Mouse (Mus musculus): ENCODE measurements around the gene Slc24a4. TPM values are rescaled to one million over a fixed set of nuclear protein-coding genes. Genes with fewer than 3 reads are reported as not detected.

Gene Slc24a4
- polyA plus RNA-seq, 1 experiment from 2014 or later: 1.2 TPM

GRCm38 (mm10) chr12:102296361-102296760, 167.8 kb downstream of the Slc24a4 start:
- Histone ChIP-seq H3K27me3 (no peaks in the 10 kb centered on the region), H3K4me3 (replicated peaks) (no peak overlapping the region), H3K9me3 (replicated peaks) (no peaks in the 10 kb centered on the region), H3K9ac (no peak overlapping the region), H3K4me2 (replicated peaks) (no peak overlapping the region), H3K4me1 (peaks cover 18% of the 10 kb centered on the region), H3K36me3 (no peaks in the 10 kb centered on the region), H3K27ac (replicated peaks) (no peak overlapping the region)
- ATAC-seq (ENCODE audit: insufficient number of reproducible peaks, low FRiP score, low TSS enrichment, low read depth): no peak
- WGBS: 86% methylated on average over 1 of the region's 1 CpGs

DNA sequence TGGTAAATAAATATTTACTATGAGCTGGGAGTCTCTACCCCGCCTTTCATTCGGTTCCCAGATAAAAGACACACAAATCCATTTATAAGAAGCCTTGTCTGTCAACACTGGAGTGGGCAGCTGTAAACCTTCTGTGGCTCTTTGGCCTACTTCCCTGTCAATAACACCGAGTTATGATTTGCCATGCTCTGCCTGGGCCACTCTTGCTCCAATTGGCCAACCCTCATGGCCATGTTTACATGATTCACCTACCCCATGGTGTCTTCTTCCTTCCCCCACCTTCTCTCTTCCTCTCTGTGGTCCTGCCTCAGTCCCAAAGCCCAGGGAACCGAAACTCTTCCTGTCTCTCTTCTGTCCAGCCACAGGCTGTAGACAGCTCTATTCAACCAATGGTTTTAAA, 168.4 kb downstream of the Slc24a4 start:
- no peaks in the 10 kb centered on the region for H3K27me3 ChIP-seq
- WGBS: 82% methylated on average over 4 of the region's 4 CpGs

DNA sequence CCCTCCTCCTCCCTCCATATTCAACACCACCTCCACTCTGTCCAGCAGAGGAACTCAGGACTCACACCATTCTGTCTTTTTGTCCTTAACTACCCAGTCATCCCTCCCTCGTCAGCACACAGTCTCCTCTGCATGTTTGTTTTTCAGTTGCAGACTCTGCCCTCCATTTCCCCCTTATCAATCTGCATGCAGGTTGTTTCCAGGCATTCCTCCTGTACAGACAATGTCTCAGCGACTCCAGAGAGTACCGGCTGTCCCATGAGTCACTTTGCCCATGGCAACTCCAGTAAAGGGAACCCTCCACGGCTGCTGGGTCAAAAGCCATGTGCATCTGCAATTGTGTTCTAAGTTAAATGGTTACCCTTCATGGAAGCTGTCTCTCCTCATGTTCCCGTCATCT, 170.7 kb downstream of the Slc24a4 start:
- H3K4me2 ChIP-seq (replicated peaks): no peak overlapping the region
- H3K4me3 ChIP-seq (replicated peaks): no peak overlapping the region
- peaks cover 29% of the 10 kb centered on the region for H3K4me1 ChIP-seq
- 55% methylated on average over 5 of the region's 5 CpGs for WGBS
- ATAC-seq (ENCODE audit: insufficient number of reproducible peaks, low FRiP score, low TSS enrichment, low read depth): no peak
- no peaks in the 10 kb centered on the region for H3K9me3 ChIP-seq (replicated peaks)
- H3K36me3 ChIP-seq: no peaks in the 10 kb centered on the region
- H3K27ac ChIP-seq (replicated peaks): no peak overlapping the region
- H3K9ac ChIP-seq: no peak overlapping the region
- H3K27me3 ChIP-seq: no peaks in the 10 kb centered on the region

More for the DNA sequence above, 168.4 kb downstream of the Slc24a4 start:
- no peak overlapping the region for H3K4me3 ChIP-seq (replicated peaks)
- no peak overlapping the region for H3K9ac ChIP-seq
- no peaks in the 10 kb centered on the region for H3K9me3 ChIP-seq (replicated peaks)
- no peaks in the 10 kb centered on the region for H3K36me3 ChIP-seq
- H3K4me2 ChIP-seq (replicated peaks): no peak overlapping the region
- no peak for ATAC-seq (ENCODE audit: insufficient number of reproducible peaks, low FRiP score, low TSS enrichment, low read depth)
- peaks cover 14% of the 10 kb centered on the region for H3K4me1 ChIP-seq
- H3K27ac ChIP-seq (replicated peaks): no peak overlapping the region

DNA sequence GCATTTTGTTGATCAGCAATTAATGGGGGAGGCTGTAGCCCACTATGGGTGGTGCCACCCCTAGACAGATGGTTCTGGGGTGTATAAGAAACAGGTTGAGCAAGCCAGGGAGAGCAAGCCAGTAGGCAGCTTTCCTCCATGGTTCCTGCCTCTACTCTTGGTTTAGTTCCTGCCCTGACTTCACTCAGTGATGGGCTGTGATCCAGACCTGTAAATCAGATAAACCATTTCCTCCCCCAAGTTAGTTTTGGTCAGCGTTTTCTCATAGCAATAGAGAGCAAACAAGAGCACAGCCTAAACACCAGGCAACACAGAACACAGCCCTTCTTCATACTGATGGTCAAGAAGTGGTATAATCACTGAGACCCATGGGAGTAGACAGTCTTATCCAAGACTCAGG, 173.1 kb downstream of the Slc24a4 start:
- H3K4me1 ChIP-seq: peaks cover 39% of the 10 kb centered on the region
- no peak overlapping the region for H3K9ac ChIP-seq
- no peak overlapping the region for H3K4me2 ChIP-seq (replicated peaks)
- no peak overlapping the region for H3K27ac ChIP-seq (replicated peaks)
- ATAC-seq (ENCODE audit: insufficient number of reproducible peaks, low FRiP score, low TSS enrichment, low read depth): no peak
- H3K36me3 ChIP-seq: no peaks in the 10 kb centered on the region
- H3K9me3 ChIP-seq (replicated peaks): no peaks in the 10 kb centered on the region
- no peaks in the 10 kb centered on the region for H3K27me3 ChIP-seq
- H3K4me3 ChIP-seq (replicated peaks): no peak overlapping the region
- WGBS: 78% methylated on average over 1 of the region's 1 CpGs

DNA sequence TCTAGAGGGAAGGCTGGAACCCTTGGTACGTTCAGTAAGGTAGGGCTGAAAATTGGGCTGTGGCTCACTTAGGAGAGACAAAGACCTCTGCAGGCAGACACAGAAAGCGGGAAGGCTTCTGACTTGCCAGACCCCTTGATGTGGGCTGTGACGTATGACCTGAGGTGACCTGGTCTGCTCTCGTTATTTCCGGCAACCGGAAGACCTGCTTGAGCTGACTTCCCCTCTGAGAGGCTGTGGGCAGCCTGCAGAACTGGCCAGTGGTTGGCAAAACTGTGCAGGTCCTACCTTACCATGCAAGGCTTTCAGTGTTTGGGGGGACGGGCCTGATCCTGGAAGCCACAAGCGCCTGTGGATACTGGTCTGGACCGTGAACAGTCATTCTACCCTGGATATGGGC, 173.8 kb downstream of the Slc24a4 start:
- H3K4me1 ChIP-seq: peaks cover 43% of the 10 kb centered on the region
- peak overlapping the region; percentile 70 for H3K27ac ChIP-seq (replicated peaks)
- H3K4me3 ChIP-seq (replicated peaks): no peak overlapping the region
- no peak overlapping the region for H3K4me2 ChIP-seq (replicated peaks)
- no peaks in the 10 kb centered on the region for H3K36me3 ChIP-seq
- H3K9me3 ChIP-seq (replicated peaks): no peaks in the 10 kb centered on the region
- no peaks in the 10 kb centered on the region for H3K27me3 ChIP-seq
- H3K9ac ChIP-seq: no peak overlapping the region
- no peak for ATAC-seq (ENCODE audit: insufficient number of reproducible peaks, low FRiP score, low TSS enrichment, low read depth)
- WGBS: 82% methylated on average over 9 of the region's 9 CpGs

DNA sequence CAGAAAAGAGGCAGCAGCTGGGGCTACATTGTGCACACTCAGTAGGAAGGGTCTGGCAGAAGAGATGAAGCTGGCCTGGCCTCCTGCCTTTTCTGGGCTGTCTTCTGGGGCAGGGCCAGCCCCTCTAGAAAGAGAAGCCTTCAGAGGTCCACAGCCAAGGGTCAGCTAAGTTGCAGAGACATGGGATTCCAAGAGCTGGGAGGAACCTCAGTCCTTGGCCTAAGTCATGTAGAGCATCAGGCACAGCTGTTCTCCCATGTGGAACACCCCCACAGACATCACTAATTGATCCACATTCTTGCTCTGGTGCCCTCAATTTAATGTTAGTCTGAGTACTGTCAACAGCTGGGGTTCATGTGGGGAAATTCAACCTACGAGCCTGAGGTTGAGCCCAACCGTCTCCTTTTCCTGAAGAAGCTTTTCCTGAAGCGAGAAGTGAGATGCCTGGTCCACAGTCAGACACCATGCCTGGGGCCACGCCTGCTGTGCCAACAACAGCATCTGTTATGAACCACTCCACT, 174.4 kb downstream of the Slc24a4 start:
- Histone ChIP-seq H3K27ac (replicated peaks) (peak overlapping the region; percentile 70), H3K27me3 (no peaks in the 10 kb centered on the region), H3K4me3 (replicated peaks) (no peak overlapping the region), H3K9ac (no peak overlapping the region), H3K9me3 (replicated peaks) (no peaks in the 10 kb centered on the region), H3K4me1 (peaks cover 48% of the 10 kb centered on the region), H3K4me2 (replicated peaks) (no peak overlapping the region), H3K36me3 (no peaks in the 10 kb centered on the region)
- 33% methylated on average over 4 of the region's 4 CpGs for WGBS
- ATAC-seq (ENCODE audit: insufficient number of reproducible peaks, low FRiP score, low TSS enrichment, low read depth): peak; percentile 65; the same call in 1 of the 2 replicates

DNA sequence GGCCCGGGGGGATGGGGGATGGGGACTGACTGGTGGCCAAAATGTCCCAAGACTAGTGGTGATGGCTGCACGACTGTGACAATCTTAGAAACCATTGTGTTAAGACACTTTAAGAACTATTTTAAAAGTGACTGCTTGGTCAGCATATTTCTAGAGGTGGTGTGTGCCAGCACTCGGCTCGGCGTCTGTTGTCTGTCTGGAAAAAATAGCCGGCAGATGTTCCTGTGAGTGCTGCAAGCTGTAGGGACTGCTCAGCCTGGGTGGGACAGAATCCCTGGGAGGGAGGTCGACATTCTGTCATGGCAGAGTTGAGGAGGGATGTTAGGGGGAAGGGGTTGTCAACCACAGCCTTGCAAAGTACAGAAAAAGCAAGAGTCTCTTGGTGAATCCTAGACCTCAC, 175.3 kb downstream of the Slc24a4 start:
- Histone ChIP-seq H3K4me3 (replicated peaks) (no peak overlapping the region), H3K4me1 (peaks cover 58% of the 10 kb centered on the region), H3K9ac (no peak overlapping the region), H3K27ac (replicated peaks) (peak overlapping the region; percentile 70; the same call in 1 of the 2 replicates), H3K36me3 (no peaks in the 10 kb centered on the region), H3K9me3 (replicated peaks) (no peaks in the 10 kb centered on the region), H3K4me2 (replicated peaks) (no peak overlapping the region), H3K27me3 (no peaks in the 10 kb centered on the region)
- WGBS: 26% methylated on average over 7 of the region's 7 CpGs
- no peak for ATAC-seq (ENCODE audit: insufficient number of reproducible peaks, low FRiP score, low TSS enrichment, low read depth)

GRCm38 (mm10) chr12:102305069-102305836, 176.7 kb downstream of the Slc24a4 start:
- H3K9me3 ChIP-seq (replicated peaks): no peaks in the 10 kb centered on the region
- no peaks in the 10 kb centered on the region for H3K36me3 ChIP-seq
- peaks cover 60% of the 10 kb centered on the region for H3K4me1 ChIP-seq
- no peak overlapping the region for H3K27ac ChIP-seq (replicated peaks)
- no peak for ATAC-seq (ENCODE audit: insufficient number of reproducible peaks, low FRiP score, low TSS enrichment, low read depth)
- H3K27me3 ChIP-seq: no peaks in the 10 kb centered on the region
- WGBS: 53% methylated on average over 10 of the region's 10 CpGs
- H3K4me3 ChIP-seq (replicated peaks): no peak overlapping the region
- no peak overlapping the region for H3K4me2 ChIP-seq (replicated peaks)
- no peak overlapping the region for H3K9ac ChIP-seq

GRCm38 (mm10) chr12:102308001-102308456, 179.5 kb downstream of the Slc24a4 start:
- H3K4me1 ChIP-seq: peaks cover 50% of the 10 kb centered on the region
- H3K9ac ChIP-seq: no peak overlapping the region
- no peak for ATAC-seq (ENCODE audit: insufficient number of reproducible peaks, low FRiP score, low TSS enrichment, low read depth)
- H3K27me3 ChIP-seq: no peaks in the 10 kb centered on the region
- H3K4me3 ChIP-seq (replicated peaks): no peak overlapping the region
- 41% methylated on average over 6 of the region's 6 CpGs for WGBS
- H3K9me3 ChIP-seq (replicated peaks): no peaks in the 10 kb centered on the region
- no peak overlapping the region for H3K4me2 ChIP-seq (replicated peaks)
- H3K27ac ChIP-seq (replicated peaks): peak overlapping the region; percentile 65
- no peaks in the 10 kb centered on the region for H3K36me3 ChIP-seq

DNA sequence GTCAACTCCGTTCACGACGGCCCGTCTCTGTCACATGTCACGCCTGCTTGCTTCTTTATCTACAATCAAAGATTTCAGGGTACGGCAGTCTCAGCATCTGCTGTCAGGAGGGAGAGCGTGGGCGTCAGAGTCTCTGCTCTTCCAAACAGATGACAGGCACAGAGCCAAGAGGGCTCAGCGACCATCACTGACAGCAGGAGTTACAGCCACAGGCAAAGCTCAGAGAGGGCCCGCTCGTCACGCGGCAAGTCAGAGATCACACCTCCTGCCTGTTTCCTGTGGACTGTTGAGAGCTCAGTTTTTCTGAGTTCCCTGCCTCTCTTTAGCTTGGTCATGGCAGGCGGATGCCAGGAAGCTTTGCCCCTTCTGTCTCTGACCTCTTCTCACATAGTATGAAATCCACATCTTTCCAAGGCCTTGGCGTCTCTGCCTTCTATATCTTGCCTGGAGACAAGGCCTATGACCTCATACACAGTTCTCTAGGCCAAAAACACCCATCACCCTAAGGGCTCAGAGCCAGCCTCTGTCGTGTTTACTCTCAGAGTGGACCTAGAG, 180.0 kb downstream of the Slc24a4 start:
- no peak overlapping the region for H3K9ac ChIP-seq
- H3K4me1 ChIP-seq: peaks cover 45% of the 10 kb centered on the region
- H3K36me3 ChIP-seq: no peaks in the 10 kb centered on the region
- H3K27me3 ChIP-seq: no peaks in the 10 kb centered on the region
- no peak overlapping the region for H3K4me3 ChIP-seq (replicated peaks)
- H3K27ac ChIP-seq (replicated peaks): peak overlapping the region; percentile 65
- ATAC-seq (ENCODE audit: insufficient number of reproducible peaks, low FRiP score, low TSS enrichment, low read depth): peak; percentile 61; the same call in 1 of the 2 replicates
- H3K9me3 ChIP-seq (replicated peaks): no peaks in the 10 kb centered on the region
- 43% methylated on average over 16 of the region's 16 CpGs for WGBS
- H3K4me2 ChIP-seq (replicated peaks): no peak overlapping the region

GRCm38 (mm10) chr12:102309099-102309799, 180.7 kb downstream of the Slc24a4 start:
- Histone ChIP-seq H3K27ac (replicated peaks) (peak overlapping the region; percentile 65; the same call in 1 of the 2 replicates), H3K9ac (no peak overlapping the region), H3K4me2 (replicated peaks) (no peak overlapping the region), H3K9me3 (replicated peaks) (no peaks in the 10 kb centered on the region), H3K36me3 (no peaks in the 10 kb centered on the region), H3K27me3 (no peaks in the 10 kb centered on the region), H3K4me1 (peaks cover 38% of the 10 kb centered on the region), H3K4me3 (replicated peaks) (no peak overlapping the region)
- 84% methylated on average over 11 of the region's 11 CpGs for WGBS
- ATAC-seq (ENCODE audit: insufficient number of reproducible peaks, low FRiP score, low TSS enrichment, low read depth): no peak
